Mouse (Mus musculus) lung, adult 2 months (tissue): ENCODE measurements around the gene Zfp174. TPM values are rescaled to one million over a fixed set of nuclear protein-coding genes. Genes with fewer than 3 reads are reported as not detected.
"Not testable (repeated sequence)": the region's sequence is repeated elsewhere in the genome, so short reads cannot be mapped to it uniquely, and the experiment has no call there.

ENCODE experiments used
- DNase-seq: peaks from one replicate; pipeline ENCODE4 v3.0.0; 2022
- H3K4me1 ChIP-seq: fragments of 200-500 bp; 2 replicates; pipeline ENCODE4 v1.6.1; 2011; ENCODE audit warnings: low read length; ENCODE audit not compliant: control insufficient read depth, insufficient read depth
- H3K4me3 ChIP-seq: fragments of 200-500 bp; replicated peaks from 2 replicates; pipeline ENCODE3; 2011; ENCODE audit warnings: low read depth, mild to moderate bottlenecking, control low read depth, low read length; ENCODE audit errors: extremely low read depth
- CTCF ChIP-seq: fragments of 200-500 bp; IDR thresholded peaks from 2 replicates; pipeline ENCODE4 v1.5.1; 2011; ENCODE audit warnings: mild to moderate bottlenecking, low read length, control low read depth; ENCODE audit not compliant: insufficient read depth
- POLR2A ChIP-seq: fragments of 200-500 bp; IDR thresholded peaks from 2 replicates; pipeline ENCODE4 v1.6.1; 2011; ENCODE audit warnings: low read depth, mild to moderate bottlenecking, control low read depth, low read length, borderline replicate concordance; ENCODE audit errors: extremely low read depth
- WGBS: fragments of 180-500 bp; shearing (Covaris S2); methylation state at CpG from one replicate; pipeline ENCODE4 v1.1.7; 2018; 5-methylcytosine and 5-hydroxymethylcytosine counted together
- polyA plus RNA-seq: library from polyadenylated mRNA; depleted of rRNA; stranded (reverse); fragments of >200 nt; gene quantifications from 2 replicates; pipeline ENCODE4 v1.2.3, GENCODE M21; 2012

Gene Zfp174
- polyA plus RNA-seq, 1 experiment = 1.1 TPM

- DNase-seq = no peak
- H3K4me3 ChIP-seq = no peak overlapping the region
- WGBS = 73% methylated on average over 4 of the region's 4 CpGs
- H3K4me1 ChIP-seq = peaks cover 5% of the 10 kb centered on the region
- no peak for TF ChIP-seq POLR2A
- no peak for TF ChIP-seq CTCF
Observed at GRCm38 (mm10) chr16:3847871-3848270, 803 bp downstream of the Zfp174 start.

DNA sequence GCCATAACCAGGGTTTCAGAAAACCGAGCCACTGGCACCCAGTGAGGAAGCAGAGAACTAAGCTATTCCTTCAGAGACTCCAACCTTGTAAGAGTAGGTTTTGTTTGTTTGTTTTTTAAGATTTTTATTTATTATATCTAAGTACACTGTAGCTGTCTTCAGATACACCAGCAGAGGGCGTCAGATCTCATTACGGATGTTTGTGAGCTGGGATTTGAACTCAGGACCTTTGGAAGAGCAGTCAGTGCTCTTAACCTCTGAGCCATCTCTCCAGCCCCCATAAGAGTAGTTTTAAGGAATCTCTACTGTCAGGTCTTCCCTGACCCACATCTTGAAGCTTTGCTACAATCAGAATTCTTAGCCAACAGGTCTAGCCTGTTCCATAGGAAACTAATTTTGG lies 1.3 kb downstream of the Zfp174 start:
- H3K4me1 ChIP-seq = peaks cover 5% of the 10 kb centered on the region
- TF ChIP-seq CTCF (no peak), POLR2A (no peak)
- WGBS = 78% methylated on average over 3 of the region's 3 CpGs
- no peak for DNase-seq
- no peak overlapping the region for H3K4me3 ChIP-seq

GRCm38 (mm10) chr16:3851301-3851700 lies 4.2 kb downstream of the Zfp174 start:
- H3K4me1 ChIP-seq, DNase-seq, H3K4me3 ChIP-seq: not testable (repeated sequence)
- 97% methylated on average over 13 of the region's 13 CpGs for WGBS

DNA sequence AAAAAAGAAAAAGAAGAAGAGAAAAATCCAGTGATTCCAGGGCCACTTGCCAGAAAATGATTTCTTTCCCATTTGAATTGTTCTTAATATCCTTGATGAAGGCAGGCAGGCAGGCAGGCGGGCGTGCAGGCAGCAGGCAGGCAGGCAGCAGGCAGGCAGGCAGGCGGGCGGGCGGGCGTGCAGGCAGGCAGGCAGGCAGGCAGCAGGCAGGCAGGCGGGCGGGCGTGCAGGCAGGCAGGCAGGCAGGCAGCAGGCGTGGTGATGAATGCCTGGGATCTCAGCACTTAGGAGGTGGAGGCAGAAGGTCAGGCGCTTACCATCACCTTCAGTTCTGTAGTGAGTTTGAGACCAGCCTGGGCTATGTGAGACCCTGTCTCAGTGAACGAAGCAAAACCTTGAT lies 5.5 kb downstream of the Zfp174 start:
- Histone ChIP-seq H3K4me1 (peaks cover 5% of the 10 kb centered on the region), H3K4me3 (no peak overlapping the region)
- TF ChIP-seq POLR2A (no peak), CTCF (no peak)
- no peak for DNase-seq
- 76% methylated on average over 12 of the region's 12 CpGs for WGBS

GRCm38 (mm10) chr16:3854437-3855182 lies 7.5 kb downstream of the Zfp174 start:
- H3K4me1 ChIP-seq = no peaks in the 10 kb centered on the region
- no peak overlapping the region for H3K4me3 ChIP-seq
- TF ChIP-seq POLR2A (no peak), CTCF (no peak)
- DNase-seq = no peak
- 76% methylated on average over 11 of the region's 11 CpGs for WGBS

GRCm38 (mm10) chr16:3855776-3856175 lies 8.7 kb downstream of the Zfp174 start:
- H3K4me3 ChIP-seq = no peak overlapping the region
- TF ChIP-seq CTCF (no peak), POLR2A (no peak)
- no peaks in the 10 kb centered on the region for H3K4me1 ChIP-seq
- no peak for DNase-seq
- 93% methylated on average over 1 of the region's 1 CpGs for WGBS

GRCm38 (mm10) chr16:3859254-3859653 lies 12.2 kb downstream of the Zfp174 start:
- WGBS = 91% methylated on average over 4 of the region's 4 CpGs
- H3K4me1 ChIP-seq = no peaks in the 10 kb centered on the region
- H3K4me3 ChIP-seq = no peak overlapping the region
- TF ChIP-seq POLR2A (no peak), CTCF (no peak)
- no peak for DNase-seq

DNA sequence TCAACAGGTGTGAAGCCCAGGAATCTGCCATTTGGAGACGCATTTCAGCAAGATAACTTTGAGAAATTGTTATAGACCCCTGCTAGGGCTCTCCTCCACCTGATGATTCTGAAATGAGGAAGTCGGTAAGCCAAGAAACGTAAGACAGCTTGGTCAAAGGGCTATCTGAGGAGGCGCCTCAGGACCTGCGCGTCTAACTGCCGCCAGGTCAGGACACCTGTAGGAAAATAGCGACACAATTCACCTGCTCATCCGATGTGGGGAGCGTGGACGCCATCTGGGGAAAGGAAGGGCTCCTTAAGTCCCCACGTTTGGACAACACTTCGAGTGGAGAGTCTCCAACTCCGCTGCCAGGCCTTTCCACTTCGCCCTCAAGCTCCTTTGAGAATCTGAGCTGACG lies 24.7 kb downstream of the Zfp174 start:
- no peak for DNase-seq
- H3K4me1 ChIP-seq = peaks cover 6% of the 10 kb centered on the region
- WGBS = 3% methylated on average over 16 of the region's 16 CpGs
- H3K4me3 ChIP-seq = peak overlapping the region; percentile 78
- no peak for TF ChIP-seq POLR2A

DNA sequence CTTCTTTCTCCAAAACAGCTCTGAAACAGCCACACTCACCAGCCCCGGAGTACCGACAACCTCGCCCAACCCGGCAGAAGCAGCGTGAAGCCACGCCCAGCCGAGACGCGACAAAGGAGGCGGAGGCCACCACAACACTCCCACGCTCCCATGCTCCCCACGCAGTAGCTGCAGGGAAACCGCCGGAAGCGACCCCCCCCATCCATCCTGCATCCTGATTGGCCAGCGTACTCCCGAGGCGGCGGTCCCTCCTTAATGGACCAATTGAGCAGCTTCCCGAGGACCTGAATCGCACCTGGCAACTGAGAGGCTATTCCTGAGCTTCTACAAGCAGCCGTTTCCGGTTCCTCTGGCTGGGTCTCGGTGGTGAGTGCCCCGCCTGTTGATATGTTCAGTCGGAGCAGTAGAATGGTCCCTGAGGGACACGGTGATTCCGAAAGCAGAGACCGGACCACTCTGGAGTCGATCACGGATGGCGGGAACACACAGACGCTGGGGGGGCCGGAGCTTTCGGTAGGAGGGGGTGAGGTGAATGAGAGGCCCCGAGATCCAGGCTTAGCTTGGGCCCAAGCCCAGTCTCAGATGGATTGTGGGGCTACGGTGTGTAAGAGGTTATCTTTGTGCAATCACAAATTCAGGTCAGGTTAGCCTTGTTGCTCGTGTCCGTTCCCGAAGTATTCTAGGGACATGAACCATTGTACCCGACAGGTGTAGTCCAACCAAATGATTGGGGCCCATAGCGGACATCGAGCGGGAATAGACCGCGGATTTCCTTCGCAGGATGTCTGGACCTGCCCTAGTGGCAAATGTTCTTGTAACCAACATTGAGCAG lies 25.4 kb downstream of the Zfp174 start, which contains the start of gene Naa60:
Gene Naa60 (plus strand): TSS at position 160 of the 832 bp plus-strand sequence.
- 5% methylated on average over 47 of the region's 47 CpGs for WGBS
- TF ChIP-seq POLR2A = peak; percentile 27; the same call in 1 of the 2 replicates
- no peak for TF ChIP-seq CTCF
- H3K4me3 ChIP-seq = peak within 1 kb of the TSS; percentile 78
- H3K4me1 ChIP-seq = peaks cover 6% of the 10 kb centered on the region
- DNase-seq = peak; percentile 89

DNA sequence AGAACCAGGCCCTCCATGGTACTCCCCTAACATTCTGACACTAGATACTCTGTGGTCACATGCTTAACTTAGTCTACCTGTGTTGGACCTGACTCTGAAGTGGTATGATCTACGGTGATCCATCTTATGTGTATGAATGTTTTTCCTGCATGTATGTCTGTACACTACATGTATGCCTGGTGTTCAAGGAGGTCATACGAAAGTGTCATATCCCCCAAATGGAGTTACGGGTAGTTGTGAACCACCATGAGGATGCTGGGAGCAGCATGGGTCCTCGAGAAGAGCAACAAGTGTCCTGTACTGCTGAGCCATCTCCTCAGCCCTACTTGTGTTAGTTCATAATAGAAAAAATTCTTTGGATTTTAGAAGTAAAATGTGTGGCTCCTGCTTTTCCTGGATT lies 29.3 kb downstream of the Zfp174 start:
- no peak for DNase-seq
- 92% methylated on average over 4 of the region's 4 CpGs for WGBS
- no peak overlapping the region for H3K4me3 ChIP-seq
- H3K4me1 ChIP-seq = peaks cover 4% of the 10 kb centered on the region
- no peak for TF ChIP-seq POLR2A
- no peak for TF ChIP-seq CTCF
